Mouse (Mus musculus) natural killer cell, adult 2 months (primary cell): ENCODE measurements around the gene Osgin1.

Experiments used
- DNase-seq, 2 experiments: peaks; one replicate each; pipeline ENCODE4 v3.0.0; 2022; ENCODE audit warnings: low spot score in 2 of 2

Osgin1 gene

DNA sequence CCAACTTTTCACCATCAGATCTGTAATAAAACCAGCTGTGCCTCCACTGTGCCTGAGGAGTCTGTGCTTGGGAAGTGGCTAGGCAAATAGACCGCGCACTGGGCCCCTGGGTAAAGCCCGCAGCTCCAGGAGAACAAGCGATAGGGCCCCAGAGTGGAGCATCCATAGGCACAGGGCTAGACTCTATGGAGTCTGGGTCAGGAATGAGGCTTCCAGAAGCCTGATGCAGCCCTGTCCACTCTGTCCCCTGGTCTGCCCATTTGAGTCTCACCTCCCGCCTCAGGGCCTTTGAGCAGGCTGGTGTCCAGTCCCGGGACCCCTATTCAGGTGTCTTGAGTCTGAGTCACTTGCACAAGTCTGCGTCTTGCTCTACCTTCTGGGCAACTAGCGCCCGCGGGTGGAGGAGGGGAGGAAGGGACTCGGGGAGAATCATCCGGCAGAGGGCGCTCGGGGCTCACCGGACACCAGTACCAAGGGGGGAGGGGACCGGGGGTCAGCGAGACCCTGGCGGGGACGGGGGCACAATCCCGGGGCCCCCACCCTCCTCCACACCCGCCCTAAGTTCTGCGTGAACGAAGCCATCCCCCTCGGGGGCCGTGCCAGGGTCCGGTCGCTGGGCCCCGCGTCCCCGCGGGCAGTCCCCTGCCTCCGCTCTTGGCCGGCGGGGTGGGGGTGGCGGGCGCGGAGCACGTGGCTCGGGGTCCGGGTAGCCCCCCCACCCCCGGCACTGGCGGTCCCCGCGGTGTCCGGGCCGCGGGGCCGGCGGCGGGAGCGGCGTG lies 12.5 kb downstream of the Osgin1 start, which contains the start of gene Necab2:
Gene Necab2, plus strand, starts transcription at position 509 of the 779 bp plus-strand sequence.
- peak; percentile 73 to 80 for DNase-seq

- no peak for DNase-seq
These were observed 13.3 kb downstream of the Osgin1 start for GRCm38 (mm10) chr8:119446990-119447780.

DNA sequence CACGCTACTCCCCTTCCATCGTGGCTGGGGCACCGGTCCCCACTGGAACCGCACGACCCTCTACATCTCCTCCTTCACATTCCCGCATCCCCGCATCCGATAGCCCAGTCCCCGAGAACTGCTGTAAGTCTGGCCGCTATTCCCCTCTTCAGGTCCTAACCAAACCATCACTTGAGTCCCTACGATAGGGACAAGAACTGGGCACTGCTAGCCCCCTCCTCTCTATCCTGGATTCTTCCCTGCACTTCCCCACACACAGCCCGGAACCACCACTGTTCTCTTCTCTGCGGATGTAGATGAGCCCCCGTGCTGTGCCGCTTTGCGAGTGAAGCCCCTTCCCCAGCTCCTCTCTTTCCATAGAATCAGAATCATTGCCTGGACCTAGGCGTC lies 13.9 kb downstream of the Osgin1 start:
- DNase-seq, result no peak

- DNase-seq, result no peak
These were observed 15.7 kb downstream of the Osgin1 start for GRCm38 (mm10) chr8:119449627-119450026.

DNA sequence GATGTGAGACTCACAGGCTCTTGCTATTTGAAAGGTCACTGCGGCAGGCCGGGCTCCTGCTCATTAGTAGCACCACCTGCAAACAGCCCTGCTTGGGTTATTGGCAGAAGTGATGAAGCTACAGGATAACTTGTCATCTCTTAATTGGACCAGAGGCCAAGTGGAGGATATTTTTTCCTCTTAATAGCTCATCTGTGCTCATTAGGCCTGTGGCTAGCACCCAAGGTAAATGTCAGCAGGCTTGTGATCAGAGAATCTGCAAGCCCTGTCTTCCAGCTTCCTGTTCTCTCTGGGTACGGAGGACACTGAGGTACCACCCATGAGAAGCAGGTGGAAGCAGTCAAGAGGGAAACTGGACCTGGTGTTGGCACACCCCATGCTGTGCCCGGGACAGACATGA lies 17.2 kb downstream of the Osgin1 start:
- DNase-seq, result no peak

- no peak for DNase-seq
These were observed 19.0 kb downstream of the Osgin1 start for GRCm38 (mm10) chr8:119452919-119453318.

DNA sequence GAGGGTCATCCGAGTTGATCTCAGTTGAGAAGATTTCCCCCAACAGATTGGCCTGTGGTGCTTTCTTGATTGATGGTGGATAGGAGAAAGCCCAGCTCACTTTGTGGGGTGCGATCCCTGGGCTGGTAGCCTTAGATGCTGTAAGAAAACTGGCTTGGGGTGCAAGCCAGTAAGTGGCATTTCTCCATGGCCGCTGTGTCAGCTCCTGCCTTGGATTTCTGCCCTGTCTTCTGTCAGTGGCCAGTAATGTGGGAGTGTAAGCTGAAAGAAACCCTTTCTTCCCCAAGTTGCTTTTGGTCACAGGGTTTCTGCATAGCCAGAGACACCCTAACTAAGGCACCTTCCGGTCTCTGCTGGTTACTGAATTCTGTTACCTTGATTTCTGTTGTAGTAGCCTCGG lies 22.1 kb downstream of the Osgin1 start:
- no peak for DNase-seq

- no peak for DNase-seq
These were observed 25.8 kb downstream of the Osgin1 start for GRCm38 (mm10) chr8:119459724-119460123.

DNA sequence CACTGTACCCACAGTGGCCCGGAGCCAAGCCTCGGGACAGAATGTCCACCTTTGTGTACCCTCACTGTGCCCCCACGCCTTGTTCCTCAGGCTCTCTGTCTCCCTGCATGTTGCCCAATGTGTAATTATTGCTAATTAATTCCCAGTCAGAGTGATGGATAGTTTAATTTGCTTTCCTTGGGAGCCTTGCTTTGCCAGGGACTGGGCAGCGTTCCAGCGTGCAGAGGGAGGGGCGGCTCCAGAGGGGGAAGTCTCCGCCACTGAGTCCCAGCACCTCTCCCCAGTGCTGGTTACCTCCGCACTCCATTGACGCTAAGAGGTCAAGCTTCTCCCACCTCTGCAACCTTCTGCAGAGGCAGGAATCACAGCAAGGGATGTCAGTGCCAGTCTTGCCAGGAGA lies 27.4 kb downstream of the Osgin1 start:
- no peak for DNase-seq

DNA sequence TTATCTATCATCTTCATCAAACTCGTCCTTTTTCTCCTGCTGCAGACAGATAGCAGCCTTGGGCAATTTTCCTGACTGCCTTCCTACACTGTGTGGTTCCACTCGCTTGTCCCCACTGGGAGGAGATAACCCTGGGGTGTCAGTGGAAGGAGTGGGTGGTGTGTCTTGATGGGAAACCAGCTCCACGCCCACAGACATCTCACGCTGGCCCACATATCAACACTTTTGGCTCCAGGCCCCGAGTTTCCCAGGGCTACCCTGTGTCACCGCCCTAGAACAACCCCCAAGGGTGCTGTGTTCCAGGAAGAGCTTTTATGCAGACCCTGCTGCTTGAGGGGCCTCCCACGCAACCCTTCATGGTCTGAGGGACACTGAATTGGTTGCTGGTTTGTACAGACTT lies 29.8 kb downstream of the Osgin1 start:
- no peak for DNase-seq

DNA sequence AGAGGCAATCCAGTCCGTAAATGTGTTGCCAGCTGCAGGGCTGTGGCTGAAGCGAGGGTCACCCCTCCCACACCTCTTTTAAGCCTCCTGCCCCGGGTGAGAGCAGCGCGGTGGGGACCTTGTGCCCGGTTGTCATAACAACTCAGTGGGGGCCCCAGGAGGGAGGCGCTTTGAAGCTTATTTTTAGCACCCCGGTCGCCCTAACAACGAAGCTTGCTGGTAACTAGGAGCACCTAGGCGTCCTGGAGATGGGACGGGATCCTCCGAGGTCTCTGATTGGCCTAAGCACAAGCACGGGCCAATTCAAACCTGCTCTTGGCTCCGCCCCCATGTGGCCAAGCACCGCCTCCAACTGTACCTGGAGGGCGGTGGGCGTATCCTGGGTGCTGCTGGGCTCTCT lies 32.2 kb downstream of the Osgin1 start:
- no peak for DNase-seq

GRCm38 (mm10) chr8:119466794-119467193 lies 32.9 kb downstream of the Osgin1 start:
- DNase-seq, result no peak

- DNase-seq, result no peak
These were observed 34.2 kb downstream of the Osgin1 start for GRCm38 (mm10) chr8:119468091-119468490.

GRCm38 (mm10) chr8:119478684-119479083 lies 44.8 kb downstream of the Osgin1 start:
- DNase-seq, result no peak

- DNase-seq, result peak in 1 of 2 experiments; percentile 41
These were observed 50.4 kb downstream of the Osgin1 start for GRCm38 (mm10) chr8:119484145-119484896.

GRCm38 (mm10) chr8:119487093-119487492 lies 53.2 kb downstream of the Osgin1 start:
- no peak for DNase-seq
